Mouse (Mus musculus): ENCODE measurements around the gene Fcna. TPM values are rescaled to one million over a fixed set of nuclear protein-coding genes. Genes with fewer than 3 reads are reported as not detected.

The Fcna gene
- polyA plus RNA-seq, 1 experiment from 2014 or later: 5.3 TPM

- Histone ChIP-seq H3K4me3 (replicated peaks; ENCODE audit: low read length) (no peak overlapping the region; the same call in 1 of the 2 replicates), H3K9me3 (replicated peaks; ENCODE audit: control insufficient read depth, low read length) (no peaks in the 10 kb centered on the region), H3K27me3 (ENCODE audit: control insufficient read depth, insufficient read depth, low read length) (peaks cover 16% of the 10 kb centered on the region), H3K4me1 (ENCODE audit: control insufficient read depth, insufficient read depth, low read length) (no peaks in the 10 kb centered on the region), H3K27ac (ENCODE audit: low read length) (no peak overlapping the region), H3K9ac (ENCODE audit: low read length) (0 out of 2 replicates have a peak overlapping the region, but pooled peaks have one; percentile 77), H3K4me2 (ENCODE audit: low read depth, low read length) (peak overlapping the region; percentile 63), H3K36me3 (ENCODE audit: control insufficient read depth, insufficient read depth, low read length) (no peaks in the 10 kb centered on the region)
- no peak for ATAC-seq (ENCODE audit: insufficient read depth, low FRiP score)
- WGBS: 82% methylated on average over 4 of the region's 4 CpGs
These were observed 7.0 kb downstream of the Fcna start for GRCm38 (mm10) chr2:25620852-25621228.

GRCm38 (mm10) chr2:25620386-25620785 lies 7.4 kb downstream of the Fcna start:
- no peak overlapping the region for H3K4me2 ChIP-seq (ENCODE audit: low read depth, low read length)
- no peak overlapping the region for H3K4me3 ChIP-seq (replicated peaks; ENCODE audit: low read length)
- peaks cover 20% of the 10 kb centered on the region for H3K27me3 ChIP-seq (ENCODE audit: control insufficient read depth, insufficient read depth, low read length)
- ATAC-seq (ENCODE audit: insufficient read depth, low FRiP score): no peak
- H3K36me3 ChIP-seq (ENCODE audit: control insufficient read depth, insufficient read depth, low read length): no peaks in the 10 kb centered on the region
- 70% methylated on average over 6 of the region's 6 CpGs for WGBS
- no peak overlapping the region for H3K9ac ChIP-seq (ENCODE audit: low read length)
- H3K27ac ChIP-seq (ENCODE audit: low read length): no peak overlapping the region
- H3K9me3 ChIP-seq (replicated peaks; ENCODE audit: control insufficient read depth, low read length): no peaks in the 10 kb centered on the region
- H3K4me1 ChIP-seq (ENCODE audit: control insufficient read depth, insufficient read depth, low read length): no peaks in the 10 kb centered on the region

GRCm38 (mm10) chr2:25617578-25617977 lies 10.3 kb downstream of the Fcna start, which contains the start of gene Ccdc183:
TSS of gene Ccdc183 (minus strand) at chr2:25617678.
- no peaks in the 10 kb centered on the region for H3K9me3 ChIP-seq (replicated peaks; ENCODE audit: control insufficient read depth, low read length)
- no peak for ATAC-seq (ENCODE audit: insufficient read depth, low FRiP score)
- H3K27me3 ChIP-seq (ENCODE audit: control insufficient read depth, insufficient read depth, low read length): peaks cover 28% of the 10 kb centered on the region
- no peaks in the 10 kb centered on the region for H3K4me1 ChIP-seq (ENCODE audit: control insufficient read depth, insufficient read depth, low read length)
- H3K4me3 ChIP-seq (replicated peaks; ENCODE audit: low read length): no peak within 1 kb of the TSS
- H3K27ac ChIP-seq (ENCODE audit: low read length): no peak within 1 kb of the TSS
- H3K36me3 ChIP-seq (ENCODE audit: control insufficient read depth, insufficient read depth, low read length): no peaks in the 10 kb centered on the region
- no peak within 1 kb of the TSS for H3K9ac ChIP-seq (ENCODE audit: low read length)
- 79% methylated on average over 3 of the region's 3 CpGs for WGBS
- no peak within 1 kb of the TSS for H3K4me2 ChIP-seq (ENCODE audit: low read depth, low read length)

GRCm38 (mm10) chr2:25616398-25616797 lies 11.4 kb downstream of the Fcna start:
- WGBS: 12% methylated on average over 22 of the region's 22 CpGs
- H3K4me2 ChIP-seq (ENCODE audit: low read depth, low read length): peak overlapping the region; percentile 46
- peak overlapping the region; percentile 21; the same call in 1 of the 2 replicates for H3K4me3 ChIP-seq (replicated peaks; ENCODE audit: low read length)
- no peaks in the 10 kb centered on the region for H3K36me3 ChIP-seq (ENCODE audit: control insufficient read depth, insufficient read depth, low read length)
- H3K4me1 ChIP-seq (ENCODE audit: control insufficient read depth, insufficient read depth, low read length): no peaks in the 10 kb centered on the region
- no peak overlapping the region for H3K27ac ChIP-seq (ENCODE audit: low read length)
- peak overlapping the region; percentile 49; the same call in 1 of the 2 replicates for H3K9ac ChIP-seq (ENCODE audit: low read length)
- H3K27me3 ChIP-seq (ENCODE audit: control insufficient read depth, insufficient read depth, low read length): peaks cover 28% of the 10 kb centered on the region
- no peaks in the 10 kb centered on the region for H3K9me3 ChIP-seq (replicated peaks; ENCODE audit: control insufficient read depth, low read length)
- ATAC-seq (ENCODE audit: insufficient read depth, low FRiP score): no peak

- peak overlapping the region; percentile 99 for H3K4me3 ChIP-seq (replicated peaks; ENCODE audit: low read length)
- peak overlapping the region; percentile 93 for H3K27ac ChIP-seq (ENCODE audit: low read length)
- peak overlapping the region; percentile 73 for H3K4me2 ChIP-seq (ENCODE audit: low read depth, low read length)
- H3K36me3 ChIP-seq (ENCODE audit: control insufficient read depth, insufficient read depth, low read length): no peaks in the 10 kb centered on the region
- peak overlapping the region; percentile 96 for H3K9ac ChIP-seq (ENCODE audit: low read length)
- peak; percentile 35; the same call in 1 of the 2 replicates for ATAC-seq (ENCODE audit: insufficient read depth, low FRiP score)
- 51% methylated on average over 10 of the region's 10 CpGs for WGBS
- H3K9me3 ChIP-seq (replicated peaks; ENCODE audit: control insufficient read depth, low read length): no peaks in the 10 kb centered on the region
- no peaks in the 10 kb centered on the region for H3K27me3 ChIP-seq (ENCODE audit: control insufficient read depth, insufficient read depth, low read length)
- peaks cover 20% of the 10 kb centered on the region for H3K4me1 ChIP-seq (ENCODE audit: control insufficient read depth, insufficient read depth, low read length)
These were observed 19.2 kb downstream of the Fcna start for GRCm38 (mm10) chr2:25608671-25609070.

GRCm38 (mm10) chr2:25607761-25608622 lies 19.8 kb downstream of the Fcna start, which contains the start of gene Rabl6:
TSS of gene Rabl6 (minus strand) at chr2:25608521.
- peak within 1 kb of the TSS; percentile 93 for H3K27ac ChIP-seq (ENCODE audit: low read length)
- H3K4me2 ChIP-seq (ENCODE audit: low read depth, low read length): peak within 1 kb of the TSS; percentile 73
- no peaks in the 10 kb centered on the region for H3K27me3 ChIP-seq (ENCODE audit: control insufficient read depth, insufficient read depth, low read length)
- H3K4me1 ChIP-seq (ENCODE audit: control insufficient read depth, insufficient read depth, low read length): peaks cover 20% of the 10 kb centered on the region
- peak within 1 kb of the TSS; percentile 99 for H3K4me3 ChIP-seq (replicated peaks; ENCODE audit: low read length)
- ATAC-seq (ENCODE audit: insufficient read depth, low FRiP score): peak; percentile 94
- no peaks in the 10 kb centered on the region for H3K36me3 ChIP-seq (ENCODE audit: control insufficient read depth, insufficient read depth, low read length)
- peak within 1 kb of the TSS; percentile 96 for H3K9ac ChIP-seq (ENCODE audit: low read length)
- under 1% methylated on average over 80 of the region's 80 CpGs for WGBS
- H3K9me3 ChIP-seq (replicated peaks; ENCODE audit: control insufficient read depth, low read length): no peaks in the 10 kb centered on the region

- 91% methylated on average over 5 of the region's 5 CpGs for whole genome bisulfite sequencing
- peaks cover 18% of the 10 kb centered on the region for H3K36me3 ChIP-seq (ENCODE audit: control insufficient read depth, insufficient read depth, low read length)
- H3K27me3 ChIP-seq (ENCODE audit: control insufficient read depth, insufficient read depth, low read length): no peaks in the 10 kb centered on the region
- no peak overlapping the region for H3K4me2 ChIP-seq (ENCODE audit: low read depth, low read length)
- no peak overlapping the region for H3K4me3 ChIP-seq (replicated peaks; ENCODE audit: low read length)
- ATAC-seq (ENCODE audit: insufficient read depth, low FRiP score): no peak
- no peak overlapping the region for H3K27ac ChIP-seq (ENCODE audit: low read length)
- H3K9me3 ChIP-seq (replicated peaks; ENCODE audit: control insufficient read depth, low read length): no peaks in the 10 kb centered on the region
- peaks cover 15% of the 10 kb centered on the region for H3K4me1 ChIP-seq (ENCODE audit: control insufficient read depth, insufficient read depth, low read length)
- no peak overlapping the region for H3K9ac ChIP-seq (ENCODE audit: low read length)
These were observed 25.3 kb downstream of the Fcna start for GRCm38 (mm10) chr2:25602526-25602925.

- 81% methylated on average over 2 of the region's 2 CpGs for whole genome bisulfite sequencing
- H3K4me2 ChIP-seq (ENCODE audit: low read depth, low read length): no peak overlapping the region
- no peak overlapping the region for H3K27ac ChIP-seq (ENCODE audit: low read length)
- no peak overlapping the region for H3K9ac ChIP-seq (ENCODE audit: low read length)
- H3K4me3 ChIP-seq (replicated peaks; ENCODE audit: low read length): no peak overlapping the region
- H3K36me3 ChIP-seq (ENCODE audit: control insufficient read depth, insufficient read depth, low read length): peaks cover 18% of the 10 kb centered on the region
- H3K4me1 ChIP-seq (ENCODE audit: control insufficient read depth, insufficient read depth, low read length): no peaks in the 10 kb centered on the region
- no peak for ATAC-seq (ENCODE audit: insufficient read depth, low FRiP score)
- H3K9me3 ChIP-seq (replicated peaks; ENCODE audit: control insufficient read depth, low read length): no peaks in the 10 kb centered on the region
- H3K27me3 ChIP-seq (ENCODE audit: control insufficient read depth, insufficient read depth, low read length): no peaks in the 10 kb centered on the region
These were observed 27.8 kb downstream of the Fcna start for GRCm38 (mm10) chr2:25600037-25600436.

- Histone ChIP-seq H3K9ac (ENCODE audit: low read length) (no peak overlapping the region), H3K4me2 (ENCODE audit: low read depth, low read length) (no peak overlapping the region), H3K36me3 (ENCODE audit: control insufficient read depth, insufficient read depth, low read length) (peaks cover 18% of the 10 kb centered on the region), H3K27ac (ENCODE audit: low read length) (no peak overlapping the region), H3K4me3 (replicated peaks; ENCODE audit: low read length) (no peak overlapping the region), H3K9me3 (replicated peaks; ENCODE audit: control insufficient read depth, low read length) (no peaks in the 10 kb centered on the region), H3K27me3 (ENCODE audit: control insufficient read depth, insufficient read depth, low read length) (no peaks in the 10 kb centered on the region), H3K4me1 (ENCODE audit: control insufficient read depth, insufficient read depth, low read length) (no peaks in the 10 kb centered on the region)
- no peak for ATAC-seq (ENCODE audit: insufficient read depth, low FRiP score)
- WGBS: 88% methylated on average over 1 of the region's 1 CpGs
These were observed 29.1 kb downstream of the Fcna start for GRCm38 (mm10) chr2:25598749-25599148.
